Mouse (Mus musculus): ENCODE data around the gene Olfr222.

DNA sequence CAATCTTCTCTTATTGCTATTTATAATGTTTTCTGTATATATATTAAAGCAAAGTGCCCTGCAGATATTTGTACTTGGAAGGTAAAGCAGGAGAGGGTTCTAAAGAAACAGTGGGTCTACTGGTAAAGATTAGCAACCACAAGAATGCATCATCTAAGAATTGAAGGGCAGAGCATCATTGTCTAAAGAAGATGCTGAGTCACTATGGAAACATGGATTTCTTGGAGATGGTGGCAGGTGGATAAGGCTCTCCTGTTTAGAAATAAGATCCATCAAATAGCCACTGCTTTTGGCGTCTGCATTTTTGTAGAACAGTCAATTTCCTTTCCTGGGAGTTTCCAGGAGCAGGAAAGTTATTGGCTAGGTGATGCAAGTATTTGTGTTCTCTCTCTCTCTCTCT, 26.3 kb upstream of the Olfr222 start:
- TF ChIP-seq GATA1 (IDR thresholded peaks at IDR 0.05; ENCODE audit: borderline replicate concordance, low read length) (no peak), CTCF (IDR thresholded peaks at IDR 0.05; ENCODE audit: low read depth, low read length) (no peak), TAL1 (conservative IDR thresholded peaks at IDR 0.05; ENCODE audit: low read depth, low read length) (no peak), GATA2 (IDR thresholded peaks at IDR 0.05; ENCODE audit: borderline replicate concordance, low read depth, low read length) (no peak)

All from G1E (cell line).